Mouse (Mus musculus) liver, adult (tissue): ENCODE measurements around the gene Olfr1039.

Experiments used
- GATA4 ChIP-seq: IDR thresholded peaks from 2 replicates; pipeline ENCODE4 v1.6.1; 2014; ENCODE audit warnings: mild to moderate bottlenecking, low read length; ENCODE audit not compliant: insufficient replicate concordance

The Olfr1039 gene

DNA sequence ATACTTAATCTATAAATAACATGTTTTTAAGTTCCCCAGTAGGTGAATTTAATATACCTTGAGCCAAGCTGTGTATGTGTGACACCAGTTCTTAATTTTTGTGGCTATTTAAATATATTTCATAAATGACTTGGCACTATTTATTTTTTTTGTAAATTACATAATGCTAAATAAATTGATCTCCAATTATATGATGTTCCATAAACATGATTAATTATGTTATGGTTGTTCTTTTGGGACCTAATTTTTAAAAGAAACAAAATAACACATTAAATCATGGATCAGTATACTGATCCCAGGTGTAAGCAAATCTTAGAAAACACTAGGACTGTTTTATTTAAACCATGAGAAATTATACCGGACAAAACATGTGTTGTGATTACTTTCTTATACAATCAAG is at the start of gene Olfr1039:
Gene Olfr1039 (minus strand): TSS at position 101 of the 400 bp plus-strand sequence.
- no peak for TF ChIP-seq GATA4

DNA sequence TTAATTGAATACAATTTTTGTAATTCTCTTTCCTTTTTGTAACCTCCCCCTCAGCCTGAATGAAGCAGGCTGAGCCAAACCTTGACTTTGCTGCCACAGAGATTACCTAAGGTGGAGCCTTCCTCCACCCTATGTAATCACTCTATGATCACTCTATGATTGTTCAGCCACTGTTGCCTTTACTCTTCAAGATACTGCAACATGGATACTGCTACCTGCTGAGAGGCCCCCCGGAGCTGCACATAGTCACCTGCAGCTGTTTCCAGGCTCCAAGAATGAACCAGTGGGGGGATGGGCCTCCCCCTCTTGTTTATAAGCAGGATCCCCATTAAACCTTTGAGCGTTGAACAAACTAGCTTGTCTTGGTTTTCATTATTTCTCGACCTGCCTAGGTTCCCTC is 44.2 kb upstream of the Olfr1039 start:
- no peak for TF ChIP-seq GATA4

- TF ChIP-seq GATA4, result no peak
These were observed 42.0 kb upstream of the Olfr1039 start, which contains the start of gene Olfr1044 for GRCm38 (mm10) chr2:86177720-86178119. Gene Olfr1044 (minus strand): TSS chr2:86177820.

- TF ChIP-seq GATA4, result no peak
These were observed 31.7 kb upstream of the Olfr1039 start, which contains the start of gene Olfr1043 for GRCm38 (mm10) chr2:86167422-86167821. Gene Olfr1043 (minus strand): TSS chr2:86167522.

DNA sequence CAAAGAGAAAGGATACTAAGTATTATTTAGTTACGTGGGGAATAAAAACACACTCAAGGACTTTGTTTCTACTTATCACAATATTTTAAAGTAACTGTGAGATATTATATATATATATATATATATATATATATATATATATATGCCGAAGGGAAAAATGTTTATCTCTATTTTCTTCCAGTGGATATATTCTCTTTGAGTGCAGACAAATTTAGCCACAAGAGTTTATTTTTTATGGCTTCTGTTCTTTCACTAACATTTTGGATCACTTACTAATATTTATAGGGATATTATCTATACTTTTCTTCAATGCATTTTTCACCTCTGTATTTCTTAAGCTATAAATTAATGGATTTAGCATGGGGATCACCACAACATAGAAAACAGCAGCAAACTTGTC is 26.0 kb upstream of the Olfr1039 start, which contains the start of gene Olfr1042:
Gene Olfr1042 (minus strand): TSS at position 101 of the 400 bp plus-strand sequence.
- TF ChIP-seq GATA4, result no peak

- TF ChIP-seq GATA4, result no peak
These were observed 10.9 kb upstream of the Olfr1039 start, which contains the start of gene Olfr1040 for GRCm38 (mm10) chr2:86146632-86147031. Gene Olfr1040 (minus strand): TSS chr2:86146732.

- TF ChIP-seq GATA4, result no peak
These were observed 48.4 kb downstream of the Olfr1039 start, which contains the start of gene Olfr1037 for GRCm38 (mm10) chr2:86087285-86087684. Gene Olfr1037 (minus strand): TSS chr2:86087385.
